Mouse (Mus musculus) heart, adult 8-10 months (tissue): ENCODE measurements around the gene Slc9a8. TPM values are rescaled to one million over a fixed set of nuclear protein-coding genes. Genes with fewer than 3 reads are reported as not detected.

ENCODE experiments used
- DNase-seq: peaks from one replicate; pipeline ENCODE4 v3.0.0; 2022; ENCODE audit warnings: low spot score
- total RNA-seq, 4 experiments: library from RNA; stranded (reverse); gene quantifications; 2 replicates each; pipeline ENCODE4 v1.2.4; 2022

Gene Slc9a8
- total RNA-seq, 4 experiments from 2014 or later, result 24.6 to 30.5 (median 25.6) TPM

GRCm38 (mm10) chr2:167449331-167450275 is 28.1 kb downstream of the Slc9a8 start:
- DNase-seq, result no peak

DNA sequence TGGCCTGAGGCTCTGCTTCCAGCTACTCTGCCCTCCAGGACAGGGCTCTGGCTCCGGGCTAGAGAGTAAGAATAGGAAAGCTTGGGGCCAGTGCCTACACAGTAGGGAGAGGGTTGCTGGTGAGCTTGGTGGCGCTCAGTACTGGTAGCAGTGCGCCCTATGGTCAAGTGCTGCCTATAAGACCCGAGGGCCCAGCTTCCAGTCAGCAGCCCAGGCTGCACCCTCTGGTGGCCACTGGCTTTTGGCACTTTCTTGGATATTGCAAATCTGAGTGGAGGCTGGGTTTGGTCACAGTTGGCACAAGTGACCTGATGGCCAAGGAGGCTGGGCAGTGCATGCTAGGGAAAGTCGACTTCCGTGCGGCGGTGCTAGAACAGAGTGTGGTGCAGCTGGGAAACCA is 29.1 kb downstream of the Slc9a8 start:
- DNase-seq, result no peak

- no peak for DNase-seq
Observed at GRCm38 (mm10) chr2:167453814-167454213, 32.3 kb downstream of the Slc9a8 start.

- no peak for DNase-seq
Observed at GRCm38 (mm10) chr2:167456361-167457020, 35.0 kb downstream of the Slc9a8 start.

- no peak for DNase-seq
Observed at GRCm38 (mm10) chr2:167457213-167457612, 35.7 kb downstream of the Slc9a8 start.

- DNase-seq, result no peak
Observed at GRCm38 (mm10) chr2:167458548-167458947, 37.0 kb downstream of the Slc9a8 start.

- no peak for DNase-seq
Observed at GRCm38 (mm10) chr2:167459071-167459865, 37.8 kb downstream of the Slc9a8 start.

DNA sequence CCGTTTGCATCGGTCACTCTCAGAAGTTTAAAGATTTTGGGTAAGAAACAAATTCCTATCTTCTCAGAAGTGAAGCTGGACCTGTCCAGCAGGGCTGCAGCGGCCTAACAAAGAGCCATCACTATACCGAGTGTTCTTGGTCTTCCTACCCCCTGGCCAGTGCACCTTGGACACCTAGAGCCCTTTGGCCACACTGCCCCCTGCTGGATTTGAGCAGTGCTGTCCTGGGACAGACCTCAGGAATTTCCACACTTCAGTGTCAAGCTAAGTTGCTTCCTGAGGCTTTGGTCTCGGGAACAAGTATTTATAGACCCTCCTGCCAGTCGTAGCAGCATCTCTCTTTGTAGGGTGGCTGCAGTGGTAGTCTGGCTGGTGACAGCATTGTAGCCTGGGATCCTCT is 41.4 kb downstream of the Slc9a8 start:
- peak; percentile 44 for DNase-seq

GRCm38 (mm10) chr2:167463802-167464201 is 42.3 kb downstream of the Slc9a8 start:
- DNase-seq, result no peak

- no peak for DNase-seq
Observed at GRCm38 (mm10) chr2:167465951-167466350, 44.4 kb downstream of the Slc9a8 start.

GRCm38 (mm10) chr2:167467214-167467613 is 45.7 kb downstream of the Slc9a8 start:
- no peak for DNase-seq

DNA sequence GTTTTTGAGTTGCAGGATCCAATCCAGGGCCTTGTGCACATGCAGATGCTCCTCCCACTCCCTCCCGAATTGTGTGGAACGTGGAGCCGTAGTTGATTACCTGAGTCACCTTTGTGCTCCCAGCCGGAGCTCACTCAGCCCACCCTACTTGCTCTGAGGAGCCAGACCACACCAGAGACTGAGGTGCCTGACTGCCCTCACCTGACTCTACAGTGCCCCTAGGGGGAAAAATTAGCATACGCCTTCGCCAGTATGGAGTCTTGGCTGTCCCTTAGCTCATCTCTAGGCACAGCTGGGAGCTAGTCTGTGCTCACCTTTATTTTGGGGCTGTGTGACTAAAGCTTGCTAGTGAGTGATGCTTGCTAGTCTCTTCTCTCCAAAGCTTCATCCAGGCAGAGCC is 46.9 kb downstream of the Slc9a8 start:
- no peak for DNase-seq

- no peak for DNase-seq
Observed at GRCm38 (mm10) chr2:167470611-167471010, 49.1 kb downstream of the Slc9a8 start.

DNA sequence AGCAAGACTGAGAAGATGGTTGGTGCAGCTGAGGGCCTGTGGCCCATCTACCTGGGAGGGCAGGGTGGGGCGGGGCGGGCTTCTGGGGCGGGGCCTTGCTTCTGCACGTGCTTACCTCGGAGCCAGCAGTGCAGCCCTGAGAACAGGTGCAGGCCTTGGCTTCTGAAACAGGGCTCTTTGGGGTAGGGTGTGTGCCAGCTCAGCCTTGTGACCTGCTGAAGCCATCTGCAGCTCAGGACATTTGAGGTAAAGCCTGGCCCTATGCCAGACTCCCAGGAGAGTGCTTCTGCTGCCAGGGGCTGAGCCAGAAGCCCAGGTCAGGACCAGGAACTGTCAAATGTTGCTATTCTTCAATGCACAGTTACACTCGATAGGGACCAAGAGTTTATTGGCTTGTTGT is 50.1 kb downstream of the Slc9a8 start:
- DNase-seq, result no peak

DNA sequence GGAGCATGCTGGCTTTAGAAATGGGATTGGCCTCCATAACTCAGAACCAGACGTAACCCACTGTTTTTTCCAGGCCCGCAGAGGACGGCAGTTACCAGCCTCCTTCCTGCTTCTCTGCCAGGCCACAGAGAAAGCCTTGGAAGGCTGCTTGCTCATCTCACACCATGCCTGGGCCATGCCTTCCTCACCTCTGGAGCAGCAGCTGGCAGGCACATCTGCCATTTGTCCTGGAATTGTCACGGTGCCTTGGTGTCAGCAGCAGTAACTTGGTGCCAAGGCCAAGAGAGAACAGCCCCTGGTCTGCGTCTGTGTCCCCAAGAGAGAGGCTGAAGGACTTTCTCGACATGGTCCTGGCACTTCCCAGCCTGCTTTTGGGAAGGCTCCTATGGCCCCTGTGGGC is 52.7 kb downstream of the Slc9a8 start:
- DNase-seq, result no peak

GRCm38 (mm10) chr2:167475596-167475995 is 54.1 kb downstream of the Slc9a8 start:
- no peak for DNase-seq

GRCm38 (mm10) chr2:167476200-167476688 is 54.7 kb downstream of the Slc9a8 start:
- no peak for DNase-seq

GRCm38 (mm10) chr2:167476762-167477161 is 55.2 kb downstream of the Slc9a8 start:
- no peak for DNase-seq

GRCm38 (mm10) chr2:167478128-167478527 is 56.6 kb downstream of the Slc9a8 start:
- DNase-seq, result no peak

GRCm38 (mm10) chr2:167479501-167479900 is 58.0 kb downstream of the Slc9a8 start:
- no peak for DNase-seq

DNA sequence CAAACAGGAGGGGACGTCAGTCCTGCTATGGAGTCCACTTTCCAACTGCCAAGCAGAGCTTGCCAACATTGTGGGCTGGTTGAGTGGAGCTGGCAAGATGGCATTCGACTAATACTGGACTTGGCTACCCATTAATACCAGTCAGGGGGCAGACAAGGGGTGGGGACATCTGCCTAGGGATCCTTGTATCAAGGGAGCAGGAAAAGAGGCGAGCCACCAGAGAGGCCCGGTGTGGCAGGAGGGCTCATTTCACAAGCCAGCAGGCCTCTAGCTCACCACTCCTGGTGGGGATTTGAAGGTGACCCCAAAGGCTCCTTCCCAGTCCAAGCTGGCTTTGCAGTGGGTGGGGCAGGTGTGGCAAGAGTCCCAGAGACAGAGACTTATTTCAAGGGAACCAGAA is 61.2 kb downstream of the Slc9a8 start:
- no peak for DNase-seq
